Mouse (Mus musculus): ENCODE data around the gene Tjp3.

- TF ChIP-seq CTCF (IDR thresholded peaks at IDR 0.05; ENCODE audit: low read depth, low read length) = no peak
- TF ChIP-seq POLR2A (IDR thresholded peaks at IDR 0.05; ENCODE audit: borderline replicate concordance, low read depth, low read length) = no peak
Observed at GRCm38 (mm10) chr10:81265540-81265939, 25.8 kb downstream of the Tjp3 start.

Measured in bone marrow macrophage, adult 2 months (primary cell).